Mouse (Mus musculus) embryonic stem cell, embryonic (primary cell): ENCODE measurements around the gene Synj2.

Experiments
- CTCF ChIA-PET, 4 experiments: fragments of 300-600 bp in 2 of 4; fragments of 350-600 bp in 2 of 4; sonication (Branson Sonifier 250); formaldehyde crosslinking; loops; one replicate each; lab custom pipeline; 2022; ENCODE audit warnings: inconsistent platforms in 2 of 4; lab: Charles Lee
- POLR2A ChIA-PET, 4 experiments: fragments of 300-600 bp in 2 of 4; fragments of 350-600 bp in 2 of 4; sonication (Branson Sonifier 250); formaldehyde crosslinking; loops; one replicate each; lab custom pipeline; 2022; ENCODE audit warnings: antibody characterized with exemption in 4 of 4, inconsistent platforms in 1 of 4; lab: Charles Lee

Synj2 gene

GRCm38 (mm10) chr17:6069866-6070265 lies 128.8 kb downstream of the Synj2 start:
- POLR2A ChIA-PET = interaction anchor here in 3 of 4 experiments (0.9 to 3.2 kb wide), 10 partner anchors 9 to 27 kb away, joined by 3 to 21 read pairs (median 5); partner anchors contain the start of genes Gtf2h5 (in 3 of the 3) and Serac1 (in 3 of the 3)
- CTCF ChIA-PET = interaction anchor here in 3 of 4 experiments (0.8 to 1.1 kb wide), 3 partner anchors 14 to 15 kb away, joined by 3 read pairs; no protein-coding TSS in a partner anchor

GRCm38 (mm10) chr17:6073405-6073804 lies 132.3 kb downstream of the Synj2 start:
- ChIA-PET CTCF (interaction anchor here in 1 of 4 experiments (4.8 kb wide), 1 partner anchor 17 kb away, joined by 18 read pairs; no protein-coding TSS in a partner anchor), POLR2A (interaction anchor here in 2 of 4 experiments (0.8 to 2.0 kb wide), 5 partner anchors 8 to 24 kb away, joined by 3 to 5 read pairs (median 3); no protein-coding TSS in a partner anchor)

- POLR2A ChIA-PET = interaction anchor here (0.6 to 6.1 kb wide), 66 partner anchors 9 to 1826 kb away, joined by 3 to 93 read pairs (median 4); partner anchors contain the start of genes Tulp4 (in 3 of the 4), Rps6ka2 (in 1 of the 4) and Tmem242 (in 1 of the 4)
- CTCF ChIA-PET = interaction anchor here in 2 of 4 experiments (0.8 to 2.0 kb wide), 7 partner anchors 12 to 650 kb away, joined by 3 to 20 read pairs (median 3); no protein-coding TSS in a partner anchor
Observed at GRCm38 (mm10) chr17:6079287-6080122, 138.4 kb downstream of the Synj2 start, which contains the start of the genes Serac1 and Gtf2h5. TSS of gene Serac1 (minus strand) at chr17:6079741. TSS of gene Gtf2h5 (plus strand) at chr17:6079786.

- POLR2A ChIA-PET = interaction anchor here in 3 of 4 experiments (0.6 to 6.1 kb wide), 7 partner anchors 9 to 700 kb away, joined by 3 to 93 read pairs (median 6); partner anchors contain the start of gene Tulp4 (in 1 of the 3)
- CTCF ChIA-PET = interaction anchor here in 2 of 4 experiments (1.2 to 1.3 kb wide), 2 partner anchors 28 kb away, joined by 5 to 6 read pairs; no protein-coding TSS in a partner anchor
Observed at GRCm38 (mm10) chr17:6083323-6083890, 142.3 kb downstream of the Synj2 start.

DNA sequence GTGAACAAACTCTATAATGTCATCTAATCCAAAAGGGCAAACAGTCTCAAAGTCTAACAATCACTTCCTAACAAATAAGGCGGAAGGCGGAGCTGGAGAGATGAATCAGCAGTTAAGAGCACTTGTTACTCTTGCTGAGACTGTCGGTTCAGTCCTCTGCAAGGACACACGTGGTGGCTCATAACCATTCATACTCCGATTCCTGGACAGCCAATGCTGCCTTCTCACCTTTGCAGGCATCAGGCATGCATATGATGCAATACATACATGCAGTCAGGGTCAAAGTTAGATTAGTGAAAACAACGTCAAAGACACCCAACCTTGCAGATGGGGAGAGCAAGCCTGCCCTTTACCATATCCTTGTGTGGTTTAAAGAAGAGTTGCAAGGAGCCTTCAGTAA lies 150.5 kb downstream of the Synj2 start:
- ChIA-PET POLR2A (interaction anchor here in 3 of 4 experiments (1.1 to 11.1 kb wide), 4 partner anchors 10 to 12 kb away, joined by 5 to 93 read pairs (median 14); partner anchors contain the start of genes Gtf2h5 (in 2 of the 3) and Serac1 (in 2 of the 3)), CTCF (interaction anchor here in 1 of 4 experiments (0.7 kb wide), 1 partner anchor 12 kb away, joined by 3 read pairs; the partner anchor contains the start of genes Gtf2h5 and Serac1)
